Mouse (Mus musculus) lung, postnatal 0 days (tissue): ENCODE data around the gene Gpr132.

Experiments used
- CTCF ChIP-seq: IDR thresholded peaks from 2 replicates; pipeline ENCODE4 v1.5.1; 2016; ENCODE audit warnings: antibody characterized with exemption, mild to moderate bottlenecking
- EP300 ChIP-seq: IDR thresholded peaks from 2 replicates; pipeline ENCODE4 v1.6.1; 2016; ENCODE audit warnings: antibody characterized with exemption, mild to moderate bottlenecking, control low read depth

DNA sequence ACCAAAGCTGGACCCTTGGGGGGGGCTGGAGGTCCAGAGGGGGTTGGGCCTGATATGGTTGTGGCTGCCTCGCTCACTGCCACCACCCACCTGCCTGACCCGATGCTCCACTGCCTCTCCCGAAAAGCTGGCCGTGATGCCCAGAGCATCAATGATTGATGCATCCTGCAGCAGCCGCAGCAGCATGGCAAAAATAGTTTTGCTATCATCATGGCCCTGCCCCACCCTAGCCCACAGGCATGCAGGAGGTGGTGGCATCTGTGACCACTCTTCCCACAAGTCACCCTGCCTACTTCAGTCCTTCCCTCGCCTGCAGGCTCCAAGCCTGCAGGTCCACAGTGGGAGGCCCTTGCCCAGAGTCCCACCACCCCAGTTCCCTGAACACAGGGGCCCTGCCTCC is 62.0 kb downstream of the Gpr132 start:
- no peak for TF ChIP-seq CTCF
- no peak for TF ChIP-seq EP300
